Mouse (Mus musculus) erythroblast, embryonic 14.5 days (primary cell): ENCODE measurements around the gene Fhl3. TPM values are rescaled to one million over a fixed set of nuclear protein-coding genes. Genes with fewer than 3 reads are reported as not detected.

ENCODE experiments used
- H3K27me3 ChIP-seq: 2 replicates; pipeline ENCODE4 v1.6.1; 2012; ENCODE audit warnings: inconsistent platforms; ENCODE audit not compliant: control insufficient read depth
- H3K36me3 ChIP-seq: 2 replicates; pipeline ENCODE4 v1.6.1; 2012; ENCODE audit warnings: mild to moderate bottlenecking, inconsistent platforms; ENCODE audit not compliant: control insufficient read depth
- H3K4me1 ChIP-seq: 2 replicates; pipeline ENCODE4 v1.6.1; 2012; ENCODE audit warnings: inconsistent platforms; ENCODE audit not compliant: control insufficient read depth
- H3K4me3 ChIP-seq: replicated peaks from 2 replicates; pipeline ENCODE3; 2012; ENCODE audit warnings: moderate library complexity, mild to moderate bottlenecking, inconsistent platforms
- H3K9me3 ChIP-seq: 2 replicates; pipeline ENCODE4 v1.6.1; 2012; ENCODE audit warnings: low read length, inconsistent platforms, mixed read lengths; ENCODE audit not compliant: control insufficient read depth
- GATA1 ChIP-seq: IDR thresholded peaks from 2 replicates; pipeline ENCODE4 v1.6.1; 2012; ENCODE audit warnings: low read length, inconsistent platforms, mixed read lengths
- TAL1 ChIP-seq: IDR thresholded peaks from 3 replicates; pipeline ENCODE4 v1.6.1; 2012; ENCODE audit warnings: low read length, inconsistent platforms, mixed read lengths
- polyA plus RNA-seq: library from polyadenylated mRNA; stranded (reverse); fragments of >175 nt; gene quantifications from 2 replicates; pipeline ENCODE4 v1.2.3, GENCODE M21; 2012

Gene Fhl3
- polyA plus RNA-seq, 1 experiment: 0.05 TPM

DNA sequence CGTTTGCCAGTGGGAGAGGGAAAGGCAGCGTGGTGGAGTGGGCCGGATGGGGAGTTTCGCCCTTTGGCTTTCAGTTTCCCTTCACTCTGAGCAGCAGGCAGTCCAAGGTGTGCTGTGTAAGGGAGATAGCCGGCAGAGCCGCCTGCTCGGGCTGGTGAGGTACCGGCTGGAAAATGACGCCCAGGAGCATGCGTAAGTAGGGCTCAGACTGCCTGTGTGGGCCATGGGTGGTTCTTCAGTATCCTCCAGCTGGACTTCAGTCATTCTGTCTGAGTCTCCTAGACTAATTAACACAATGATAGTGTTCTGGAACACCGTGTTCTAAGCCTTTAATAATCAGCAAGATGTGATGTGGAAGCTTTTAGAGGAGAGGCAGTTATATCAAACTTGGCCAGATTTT, 42.3 kb downstream of the Fhl3 start:
- Histone ChIP-seq H3K27me3 (no peaks in the 10 kb centered on the region), H3K9me3 (no peaks in the 10 kb centered on the region), H3K4me3 (no peak overlapping the region), H3K36me3 (peaks cover 3% of the 10 kb centered on the region; the same call in 1 of the 2 replicates), H3K4me1 (peaks cover 26% of the 10 kb centered on the region)
- TF ChIP-seq GATA1 (no peak), TAL1 (no peak)

- H3K4me3 ChIP-seq: no peak overlapping the region
- H3K4me1 ChIP-seq: peaks cover 30% of the 10 kb centered on the region
Measured at GRCm38 (mm10) chr4:124746577-124746976, 46.1 kb downstream of the Fhl3 start.

GRCm38 (mm10) chr4:124747851-124748250, 47.4 kb downstream of the Fhl3 start:
- TF ChIP-seq GATA1 (no peak), TAL1 (no peak)
- no peaks in the 10 kb centered on the region for H3K9me3 ChIP-seq
- peaks cover 29% of the 10 kb centered on the region for H3K4me1 ChIP-seq
- H3K27me3 ChIP-seq: no peaks in the 10 kb centered on the region
- H3K4me3 ChIP-seq: no peak overlapping the region
- H3K36me3 ChIP-seq: peaks cover 3% of the 10 kb centered on the region; the same call in 1 of the 2 replicates

More at GRCm38 (mm10) chr4:124746577-124746976, 46.1 kb downstream of the Fhl3 start:
- no peak for TF ChIP-seq TAL1
- no peak for TF ChIP-seq GATA1
- no peaks in the 10 kb centered on the region for H3K9me3 ChIP-seq
- H3K27me3 ChIP-seq: no peaks in the 10 kb centered on the region
- peaks cover 3% of the 10 kb centered on the region; the same call in 1 of the 2 replicates for H3K36me3 ChIP-seq

DNA sequence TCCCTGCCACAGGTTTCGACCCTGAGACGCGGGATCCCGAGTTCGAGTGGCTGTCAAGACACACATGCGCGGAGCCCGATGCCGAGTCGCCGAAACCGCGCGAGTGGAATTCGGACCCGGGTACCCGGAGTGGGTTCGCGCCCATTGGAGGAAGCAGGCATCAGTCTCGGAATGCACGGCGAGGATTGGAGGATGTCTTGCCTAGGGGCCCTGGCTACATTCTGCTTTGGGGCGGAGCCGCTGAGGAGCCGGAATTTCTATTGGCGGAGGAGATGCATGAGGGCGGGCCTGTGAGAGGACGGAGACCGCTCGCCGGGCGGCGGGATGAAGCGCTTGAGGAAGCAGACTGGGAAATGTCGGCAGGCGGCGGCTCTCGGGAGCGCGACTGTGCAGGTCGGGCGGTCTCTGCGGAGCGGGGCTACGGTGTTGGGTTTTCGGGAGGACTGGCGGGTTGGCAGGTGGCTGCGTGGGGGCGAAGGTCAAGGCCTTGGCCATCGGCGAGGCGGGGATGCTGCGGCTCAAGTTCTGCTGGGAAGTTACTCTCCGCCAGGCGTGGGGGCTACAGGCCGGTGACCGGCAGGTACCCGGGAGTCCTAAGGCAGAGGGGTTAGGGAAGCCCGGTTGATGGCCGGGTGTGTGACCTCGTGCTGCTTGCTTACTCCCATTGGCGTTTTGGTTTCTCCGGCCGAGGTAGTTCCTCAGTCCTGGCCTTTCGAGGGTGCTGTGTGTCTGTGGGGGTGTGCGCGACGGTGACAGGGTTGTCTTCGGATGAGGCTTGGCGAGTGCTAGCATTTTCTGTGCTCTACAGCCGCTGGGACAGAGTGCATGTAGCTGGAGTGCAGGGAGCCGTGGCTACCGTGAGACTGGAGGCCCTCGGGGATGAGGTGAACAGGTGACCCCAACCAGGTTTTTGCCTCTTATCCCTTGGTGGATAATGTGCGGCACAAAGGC, 51.1 kb downstream of the Fhl3 start:
- Histone ChIP-seq H3K27me3 (no peaks in the 10 kb centered on the region), H3K9me3 (no peaks in the 10 kb centered on the region), H3K4me3 (peak overlapping the region; percentile 94), H3K4me1 (peaks cover 65% of the 10 kb centered on the region), H3K36me3 (peaks cover 25% of the 10 kb centered on the region)
- no peak for TF ChIP-seq GATA1
- TF ChIP-seq TAL1: no peak

DNA sequence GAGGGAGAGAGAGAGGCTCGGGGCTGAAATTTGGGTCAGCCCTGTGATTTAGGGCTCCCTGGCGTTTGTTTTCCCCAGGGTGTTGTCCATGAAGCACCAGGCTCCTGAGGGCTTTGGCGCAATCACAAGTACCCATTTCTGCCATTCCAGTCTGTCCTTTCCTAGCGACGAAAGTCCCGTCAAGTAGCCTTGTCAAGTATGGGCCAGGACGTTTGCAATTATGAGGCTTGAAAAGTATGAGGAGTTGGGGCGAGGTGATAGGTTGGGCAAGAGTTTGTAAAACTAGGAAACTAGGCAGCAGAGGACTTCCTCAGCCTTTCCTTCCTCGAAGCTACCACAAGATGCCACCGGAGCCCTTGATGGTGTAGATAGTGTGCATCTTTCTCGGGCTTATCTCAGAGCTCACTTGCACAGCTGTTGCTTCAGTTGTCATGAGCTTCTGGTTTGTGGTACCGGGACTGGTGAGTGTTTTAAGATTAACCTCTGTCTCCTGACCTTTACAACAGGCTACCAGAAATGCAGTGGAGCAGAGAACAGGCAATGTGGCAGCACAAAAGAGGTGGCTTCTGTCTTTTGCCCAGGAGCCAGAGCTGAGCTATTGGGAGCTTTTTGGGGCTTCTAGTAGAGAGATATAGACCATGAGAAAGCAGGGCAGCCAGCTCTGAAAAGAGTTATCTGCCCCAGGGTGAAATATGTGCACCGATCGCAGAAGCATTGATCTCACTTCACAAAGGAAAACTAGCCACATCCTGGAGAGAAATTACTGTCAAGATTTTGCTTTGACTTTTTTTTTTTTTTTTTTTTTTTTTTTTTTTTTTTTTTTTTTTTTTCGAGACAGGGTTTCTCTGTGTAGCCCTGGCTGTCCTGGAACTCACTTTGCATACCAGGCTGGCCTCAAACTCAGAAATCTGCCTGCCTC, 52.0 kb downstream of the Fhl3 start:
- peak overlapping the region; percentile 94 for H3K4me3 ChIP-seq
- peaks cover 33% of the 10 kb centered on the region for H3K36me3 ChIP-seq
- H3K9me3 ChIP-seq: no peaks in the 10 kb centered on the region
- no peaks in the 10 kb centered on the region for H3K27me3 ChIP-seq
- peak; percentile 84 for TF ChIP-seq TAL1
- TF ChIP-seq GATA1: peak; percentile 90
- H3K4me1 ChIP-seq: peaks cover 68% of the 10 kb centered on the region

- Histone ChIP-seq H3K9me3 (no peaks in the 10 kb centered on the region), H3K36me3 (peaks cover 59% of the 10 kb centered on the region), H3K27me3 (no peaks in the 10 kb centered on the region), H3K4me1 (peaks cover 78% of the 10 kb centered on the region), H3K4me3 (no peak overlapping the region)
- TF ChIP-seq GATA1 (no peak), TAL1 (no peak)
Measured at GRCm38 (mm10) chr4:124755526-124755925, 55.0 kb downstream of the Fhl3 start.

Other genes starting within 250 kb of the Fhl3 start
- not detected in 2 replicates for gene 3100002H09Rik, start 89.9 kb upstream of the Fhl3 start, polyA plus RNA-seq
- 0.01 and 0.02 TPM in 2 replicates for gene Pou3f1, start 43.9 kb upstream of the Fhl3 start, polyA plus RNA-seq
- gene Utp11, start 7.1 kb upstream of the Fhl3 start, polyA plus RNA-seq: 0.19 and 0.50 TPM in 2 replicates
- 2.5 and 3.6 TPM in 2 replicates for gene Sf3a3, start 14.1 kb downstream of the Fhl3 start, polyA plus RNA-seq
- 1.5 and 2.5 TPM in 2 replicates for gene Inpp5b, start 41.1 kb downstream of the Fhl3 start, polyA plus RNA-seq
- 3.1 and 3.6 TPM in 2 replicates for gene Mtf1, start 101.4 kb downstream of the Fhl3 start, polyA plus RNA-seq
- gene Yrdc, start 150.0 kb downstream of the Fhl3 start, polyA plus RNA-seq: 0.76 and 1.0 TPM in 2 replicates
- 0.90 and 1.2 TPM in 2 replicates for gene 1110065P20Rik, start 150.5 kb downstream of the Fhl3 start, polyA plus RNA-seq
- gene Maneal, start 161.5 kb downstream of the Fhl3 start, polyA plus RNA-seq: not detected in 2 replicates
- not detected in 2 replicates for gene Epha10, start 180.2 kb downstream of the Fhl3 start, polyA plus RNA-seq
- 0.52 and 0.61 TPM in 2 replicates for gene 9930104L06Rik, start 236.3 kb downstream of the Fhl3 start, polyA plus RNA-seq
- gene Cdca8, start 238.6 kb downstream of the Fhl3 start, polyA plus RNA-seq: 34.5 and 34.6 TPM in 2 replicates